Mouse (Mus musculus): ENCODE results near the gene Fgfr3. TPM values are rescaled to one million over a fixed set of nuclear protein-coding genes. Genes with fewer than 3 reads are reported as not detected.

The Fgfr3 gene
- total and polyA plus RNA-seq, 2 experiments from 2014 or later = 24.5 to 81.6 TPM

GRCm38 (mm10) chr5:33726891-33727290 lies 5.4 kb downstream of the Fgfr3 start:
- Histone ChIP-seq H3K4me1 (ENCODE audit: insufficient read depth, low read length) (no peaks in the 10 kb centered on the region; the same call in 1 of the 2 replicates), H3K9ac (replicated peaks; ENCODE audit: low read length, poor library complexity, severe bottlenecking) (no peak overlapping the region), H3K4me3 (ENCODE audit: low read depth, low read length) (no peak overlapping the region), H3K9me3 (ENCODE audit: low read length) (no peaks in the 10 kb centered on the region), H3K36me3 (ENCODE audit: insufficient read depth, low read length) (no peaks in the 10 kb centered on the region; the same call in 1 of the 2 replicates), H3K4me2 (ENCODE audit: low read depth, low read length, poor library complexity, severe bottlenecking) (no peak overlapping the region), H3K27ac (ENCODE audit: low read depth, low read length) (0 out of 2 replicates have a peak overlapping the region, but pooled peaks have one; percentile 6), H3K27me3 (ENCODE audit: insufficient read depth, low read length) (peaks cover 29% of the 10 kb centered on the region)
- TF ChIP-seq CTCF (IDR thresholded peaks at IDR 0.05) = no peak
- DNase-seq (ENCODE audit: low spot score) = peak; percentile 27
- no peak for ATAC-seq (ENCODE audit: low FRiP score)
- WGBS = 77% methylated on average over 1 of the region's 1 CpGs

GRCm38 (mm10) chr5:33728841-33729240 lies 7.4 kb downstream of the Fgfr3 start:
- ATAC-seq (ENCODE audit: low FRiP score) (no peak), DNase-seq (ENCODE audit: low spot score) (no peak)
- Histone ChIP-seq H3K9ac (replicated peaks; ENCODE audit: low read length, poor library complexity, severe bottlenecking) (no peak overlapping the region), H3K9me3 (ENCODE audit: low read length) (no peaks in the 10 kb centered on the region), H3K27ac (ENCODE audit: low read depth, low read length) (no peak overlapping the region), H3K36me3 (ENCODE audit: insufficient read depth, low read length) (no peaks in the 10 kb centered on the region; the same call in 1 of the 2 replicates), H3K27me3 (ENCODE audit: insufficient read depth, low read length) (peaks cover 14% of the 10 kb centered on the region), H3K4me1 (ENCODE audit: insufficient read depth, low read length) (no peaks in the 10 kb centered on the region), H3K4me2 (ENCODE audit: low read depth, low read length, poor library complexity, severe bottlenecking) (no peak overlapping the region), H3K4me3 (ENCODE audit: low read depth, low read length) (no peak overlapping the region)
- no peak for TF ChIP-seq CTCF (IDR thresholded peaks at IDR 0.05)
- 81% methylated on average over 7 of the region's 7 CpGs for WGBS

DNA sequence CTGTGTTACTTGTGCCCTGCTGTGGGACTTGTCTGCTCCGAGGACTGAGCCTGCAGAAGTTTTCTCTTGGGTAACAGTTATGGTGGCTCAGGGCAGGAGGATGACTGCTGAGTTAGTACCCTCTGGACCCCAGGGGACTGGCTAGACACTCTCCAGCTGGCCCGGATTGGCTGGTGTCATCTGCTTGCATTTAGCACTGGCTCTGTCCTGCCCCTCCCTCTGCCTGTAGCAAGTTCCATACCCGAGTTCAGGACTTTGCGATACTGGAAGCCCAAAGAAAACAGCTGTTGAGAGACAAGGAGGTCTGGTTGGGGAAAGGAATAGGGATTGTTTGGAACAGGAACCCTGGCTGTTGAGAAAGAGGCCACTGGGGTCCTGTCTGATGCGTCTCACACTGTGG lies 9.0 kb downstream of the Fgfr3 start:
- 57% methylated on average over 5 of the region's 5 CpGs for WGBS
- no peaks in the 10 kb centered on the region for H3K4me1 ChIP-seq (ENCODE audit: insufficient read depth, low read length)
- no peak for TF ChIP-seq CTCF (IDR thresholded peaks at IDR 0.05)
- H3K36me3 ChIP-seq (ENCODE audit: insufficient read depth, low read length) = no peaks in the 10 kb centered on the region; the same call in 1 of the 2 replicates
- H3K4me2 ChIP-seq (ENCODE audit: low read depth, low read length, poor library complexity, severe bottlenecking) = no peak overlapping the region
- H3K9me3 ChIP-seq (ENCODE audit: low read length) = no peaks in the 10 kb centered on the region
- ATAC-seq (ENCODE audit: low FRiP score) (no peak), DNase-seq (ENCODE audit: low spot score) (no peak)
- H3K9ac ChIP-seq (replicated peaks; ENCODE audit: low read length, poor library complexity, severe bottlenecking) = 0 out of 2 replicates have a peak overlapping the region, but pooled peaks have one; percentile 4
- H3K4me3 ChIP-seq (ENCODE audit: low read depth, low read length) = no peak overlapping the region
- H3K27me3 ChIP-seq (ENCODE audit: insufficient read depth, low read length) = no peaks in the 10 kb centered on the region
- no peak overlapping the region for H3K27ac ChIP-seq (ENCODE audit: low read depth, low read length)

DNA sequence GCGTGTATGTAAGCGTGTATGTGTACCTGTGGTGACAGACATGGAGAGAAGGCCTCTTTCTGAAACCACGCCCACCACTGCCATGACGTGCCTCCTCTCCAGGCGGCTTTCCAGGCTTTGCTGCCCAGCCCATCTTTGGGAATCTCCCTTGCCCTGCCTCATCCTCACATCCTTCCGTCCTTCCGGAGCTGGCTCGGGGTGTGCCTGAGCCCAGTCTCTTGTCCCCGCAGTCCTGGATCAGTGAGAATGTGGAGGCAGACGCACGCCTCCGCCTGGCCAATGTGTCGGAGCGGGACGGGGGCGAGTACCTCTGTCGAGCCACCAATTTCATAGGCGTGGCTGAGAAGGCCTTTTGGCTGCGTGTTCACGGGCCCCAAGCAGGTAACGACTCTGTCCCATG lies 9.6 kb downstream of the Fgfr3 start:
- Histone ChIP-seq H3K9ac (replicated peaks; ENCODE audit: low read length, poor library complexity, severe bottlenecking) (no peak overlapping the region), H3K27me3 (ENCODE audit: insufficient read depth, low read length) (no peaks in the 10 kb centered on the region), H3K27ac (ENCODE audit: low read depth, low read length) (no peak overlapping the region), H3K4me2 (ENCODE audit: low read depth, low read length, poor library complexity, severe bottlenecking) (no peak overlapping the region), H3K36me3 (ENCODE audit: insufficient read depth, low read length) (no peaks in the 10 kb centered on the region; the same call in 1 of the 2 replicates), H3K4me1 (ENCODE audit: insufficient read depth, low read length) (no peaks in the 10 kb centered on the region), H3K9me3 (ENCODE audit: low read length) (no peaks in the 10 kb centered on the region), H3K4me3 (ENCODE audit: low read depth, low read length) (no peak overlapping the region)
- ATAC-seq (ENCODE audit: low FRiP score) (no peak), DNase-seq (ENCODE audit: low spot score) (no peak)
- WGBS = 70% methylated on average over 21 of the region's 21 CpGs
- TF ChIP-seq CTCF (IDR thresholded peaks at IDR 0.05) = no peak

DNA sequence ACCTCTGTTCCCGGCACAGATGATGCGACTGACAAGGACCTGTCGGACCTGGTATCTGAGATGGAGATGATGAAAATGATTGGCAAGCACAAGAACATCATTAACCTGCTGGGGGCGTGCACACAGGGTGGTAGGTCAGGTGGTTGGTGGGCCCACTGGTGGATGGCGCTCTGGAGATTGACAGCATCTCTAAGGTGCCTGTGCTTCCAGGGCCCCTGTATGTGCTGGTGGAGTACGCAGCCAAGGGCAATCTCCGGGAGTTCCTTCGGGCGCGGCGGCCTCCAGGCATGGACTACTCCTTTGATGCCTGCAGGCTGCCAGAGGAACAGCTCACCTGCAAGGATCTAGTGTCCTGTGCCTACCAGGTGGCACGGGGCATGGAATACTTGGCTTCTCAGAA lies 12.4 kb downstream of the Fgfr3 start:
- 96% methylated on average over 12 of the region's 12 CpGs for WGBS
- Histone ChIP-seq H3K4me1 (ENCODE audit: insufficient read depth, low read length) (no peaks in the 10 kb centered on the region), H3K9me3 (ENCODE audit: low read length) (no peaks in the 10 kb centered on the region), H3K27me3 (ENCODE audit: insufficient read depth, low read length) (no peaks in the 10 kb centered on the region), H3K9ac (replicated peaks; ENCODE audit: low read length, poor library complexity, severe bottlenecking) (no peak overlapping the region), H3K27ac (ENCODE audit: low read depth, low read length) (no peak overlapping the region), H3K4me2 (ENCODE audit: low read depth, low read length, poor library complexity, severe bottlenecking) (no peak overlapping the region), H3K36me3 (ENCODE audit: insufficient read depth, low read length) (no peaks in the 10 kb centered on the region; the same call in 1 of the 2 replicates), H3K4me3 (ENCODE audit: low read depth, low read length) (no peak overlapping the region)
- TF ChIP-seq CTCF (IDR thresholded peaks at IDR 0.05) = no peak
- DNase-seq (ENCODE audit: low spot score) = no peak
- no peak for ATAC-seq (ENCODE audit: low FRiP score)

GRCm38 (mm10) chr5:33735412-33736092 lies 14.1 kb downstream of the Fgfr3 start:
- DNase-seq (ENCODE audit: low spot score) (no peak), ATAC-seq (ENCODE audit: low FRiP score) (no peak)
- Histone ChIP-seq H3K9me3 (ENCODE audit: low read length) (no peaks in the 10 kb centered on the region), H3K4me3 (ENCODE audit: low read depth, low read length) (no peak overlapping the region), H3K27ac (ENCODE audit: low read depth, low read length) (no peak overlapping the region), H3K27me3 (ENCODE audit: insufficient read depth, low read length) (no peaks in the 10 kb centered on the region), H3K4me2 (ENCODE audit: low read depth, low read length, poor library complexity, severe bottlenecking) (no peak overlapping the region), H3K9ac (replicated peaks; ENCODE audit: low read length, poor library complexity, severe bottlenecking) (no peak overlapping the region), H3K4me1 (ENCODE audit: insufficient read depth, low read length) (no peaks in the 10 kb centered on the region), H3K36me3 (ENCODE audit: insufficient read depth, low read length) (peaks cover 4% of the 10 kb centered on the region)
- no peak for TF ChIP-seq CTCF (IDR thresholded peaks at IDR 0.05)
- WGBS = 86% methylated on average over 16 of the region's 16 CpGs

Data from midbrain, postnatal 0 days (tissue).